In genomic region chr5:144364680-144365357, GRCm38 (mm10) we compare ENCODE assay signal across 25 mouse cellular contexts. TPM values are rescaled to one million over a fixed set of nuclear protein-coding genes. Genes with fewer than 3 reads are reported as not detected.
"Had no signal": no experiment of that assay in that cellular context is flagged by ENCODE, and none has a peak within 500 bp of the region (broad histone marks: within the 10 kb centered on the region; RNA-seq: fewer than 3 reads in every experiment).

No protein-coding gene starts in this region.

- H3K36me3 ChIP-seq: limb, embryonic 12.5 days; limb, embryonic 15.5 days; liver, embryonic 15.5 days; lung, embryonic 15.5 days; midbrain, embryonic 10.5 days; midbrain, embryonic 13.5 days; neural tube, embryonic 13.5 days had no signal

- H3K4me3 ChIP-seq: limb, embryonic 12.5 days; limb, embryonic 15.5 days; liver, embryonic 15.5 days; lung, embryonic 15.5 days; megakaryocyte, embryonic 14.5 days; midbrain, embryonic 10.5 days; midbrain, embryonic 13.5 days; myocyte; neural tube, embryonic 13.5 days had no signal

- H3K27ac ChIP-seq: limb, embryonic 12.5 days; limb, embryonic 15.5 days; liver, embryonic 15.5 days; lung, embryonic 15.5 days; midbrain, embryonic 10.5 days; midbrain, embryonic 13.5 days; neural tube, embryonic 13.5 days had no signal

- H3K4me1 ChIP-seq: limb, embryonic 12.5 days; limb, embryonic 15.5 days; liver, embryonic 15.5 days; lung, embryonic 15.5 days; megakaryocyte, embryonic 14.5 days; midbrain, embryonic 10.5 days; midbrain, embryonic 13.5 days; neural tube, embryonic 13.5 days had no signal

- DNase-seq: kidney, adult 18-20 months; kidney, adult 9 months; kidney, postnatal 14 days; kidney, postnatal 4 days; left cerebral cortex, postnatal 4 days; lung, postnatal 10 days; lung, postnatal 36 days; right cerebral cortex, adult 18-20 months; right cerebral cortex, postnatal 14 days; right cerebral cortex, postnatal 4 days; spleen, adult 18-20 months; thymus, postnatal 14 days; thymus, postnatal 4 days had no signal

- ATAC-seq: inflammation-experienced regulatory T-cells, adult 6 months; midbrain, embryonic 13.5 days; midbrain, embryonic 16.5 days had no signal

- H3K27me3 ChIP-seq: limb, embryonic 12.5 days; limb, embryonic 15.5 days; liver, embryonic 15.5 days; lung, embryonic 15.5 days; neural tube, embryonic 13.5 days had no signal

- H3K9ac ChIP-seq: limb, embryonic 12.5 days; limb, embryonic 15.5 days; liver, embryonic 15.5 days; lung, embryonic 15.5 days; midbrain, embryonic 13.5 days; neural tube, embryonic 13.5 days had no signal

- H3K4me2 ChIP-seq: limb, embryonic 12.5 days; limb, embryonic 15.5 days; liver, embryonic 15.5 days; lung, embryonic 15.5 days; midbrain, embryonic 13.5 days; neural tube, embryonic 13.5 days had no signal

- H3K9me3 ChIP-seq: limb, embryonic 12.5 days; limb, embryonic 15.5 days; liver, embryonic 15.5 days; lung, embryonic 15.5 days; megakaryocyte, embryonic 14.5 days; midbrain, embryonic 10.5 days; midbrain, embryonic 13.5 days; neural tube, embryonic 13.5 days had no signal

RNA-seq across cellular contexts. Expression of gene Baiap2l1, which starts 6.9 kb away (rescaled TPM):
- total RNA-seq: monocyte, adult 5-6 weeks had no signal
